Mouse (Mus musculus) cerebellum, adult (tissue): ENCODE data around the gene Echdc1.
"Not testable (repeated sequence)": the region's sequence is repeated elsewhere in the genome, so short reads cannot be mapped to it uniquely, and the experiment has no call there.

Source experiments
- ATAC-seq: cut with Nextera tagmentation; 2 replicates; pipeline ENCODE4 v1.9.2; 2017; ENCODE audit warnings: mild to moderate bottlenecking, moderate library complexity, mixed read lengths; ENCODE audit not compliant: insufficient number of reproducible peaks, low FRiP score, low TSS enrichment

Gene Echdc1

GRCm38 (mm10) chr10:29313064-29313638, at the start of gene Echdc1:
Gene Echdc1, plus strand, starts transcription at chr10:29313166.
- ATAC-seq = peak; percentile 95

GRCm38 (mm10) chr10:29281736-29282135, 31.2 kb upstream of the Echdc1 start:
- ATAC-seq = no peak

- no peak for ATAC-seq
These were observed 27.2 kb upstream of the Echdc1 start for GRCm38 (mm10) chr10:29285757-29286156.

- no peak for ATAC-seq
These were observed 10.7 kb upstream of the Echdc1 start for GRCm38 (mm10) chr10:29302230-29302629.

- ATAC-seq = no peak
These were observed 1.3 kb upstream of the Echdc1 start for GRCm38 (mm10) chr10:29311480-29312219.

- ATAC-seq = no peak
These were observed 939 bp downstream of the Echdc1 start for GRCm38 (mm10) chr10:29313905-29314304.

- no peak for ATAC-seq
These were observed 11.9 kb downstream of the Echdc1 start for GRCm38 (mm10) chr10:29324817-29325216.

- no peak for ATAC-seq
These were observed 20.9 kb downstream of the Echdc1 start for GRCm38 (mm10) chr10:29333836-29334235.

GRCm38 (mm10) chr10:29338355-29339056, 25.5 kb downstream of the Echdc1 start:
- ATAC-seq = peak; percentile 64; the same call in 1 of the 2 replicates

- ATAC-seq = no peak
These were observed 31.3 kb downstream of the Echdc1 start for GRCm38 (mm10) chr10:29344232-29344631.

- no peak for ATAC-seq
These were observed 33.7 kb downstream of the Echdc1 start for GRCm38 (mm10) chr10:29346638-29347037.

GRCm38 (mm10) chr10:29351420-29351819, 38.5 kb downstream of the Echdc1 start:
- ATAC-seq = no peak

GRCm38 (mm10) chr10:29352575-29352974, 39.6 kb downstream of the Echdc1 start:
- no peak for ATAC-seq

- ATAC-seq = peak; percentile 84
These were observed 41.2 kb downstream of the Echdc1 start for GRCm38 (mm10) chr10:29354183-29354582.

GRCm38 (mm10) chr10:29361095-29361463, 48.1 kb downstream of the Echdc1 start:
- ATAC-seq = no peak

GRCm38 (mm10) chr10:29361464-29362196, 48.7 kb downstream of the Echdc1 start:
- peak; percentile 94 for ATAC-seq

- no peak; the same call in 1 of the 2 replicates for ATAC-seq
These were observed 49.4 kb downstream of the Echdc1 start, which contains the start of gene Rnf146 for GRCm38 (mm10) chr10:29362197-29362900. Gene Rnf146, minus strand, starts transcription at chr10:29362442.

- ATAC-seq = no peak
These were observed 61.1 kb downstream of the Echdc1 start for GRCm38 (mm10) chr10:29374065-29374464.

GRCm38 (mm10) chr10:29381558-29381957, 68.6 kb downstream of the Echdc1 start:
- ATAC-seq = no peak

- not testable (repeated sequence) for ATAC-seq
These were observed 81.9 kb downstream of the Echdc1 start for GRCm38 (mm10) chr10:29394890-29395289.
